In the genomic region with DNA sequence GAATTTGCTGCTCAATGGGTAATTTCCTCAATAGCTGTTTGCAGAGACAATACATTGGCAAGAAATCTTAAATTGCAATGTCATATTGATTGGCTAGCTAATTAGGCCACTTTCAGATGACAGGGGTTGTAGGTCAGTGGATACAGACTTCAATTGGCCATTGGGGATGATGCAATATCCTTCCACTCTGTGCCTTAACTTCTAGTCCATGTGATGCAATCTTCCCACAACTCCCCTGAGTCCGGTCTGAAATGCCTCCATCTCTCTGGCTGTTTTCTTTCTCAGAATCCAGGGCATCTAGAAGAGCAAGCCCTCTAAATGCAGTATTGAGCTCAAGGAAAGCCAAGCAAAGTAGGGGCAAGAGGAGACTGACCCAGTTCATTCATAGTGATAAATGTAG, we compare ENCODE assay signal across 18 mouse cellular contexts.
DNase-seq lines count a peak whose midpoint lies in the region; ATAC-seq and TF ChIP-seq lines count a peak whose summit lies in the region.
"Had no signal": no experiment of that assay in that cellular context is flagged by ENCODE, and none has a peak within 500 bp of the region (broad histone marks: within the 10 kb centered on the region; RNA-seq: fewer than 3 reads in every experiment).

No protein-coding gene starts in this region.

- 73% methylated on average over 1 of the region's 1 CpGs for WGBS in heart, embryonic 10.5 days
- 72% methylated on average over 1 of the region's 1 CpGs for WGBS in heart, embryonic 12.5 days

- H3K9me3 ChIP-seq in heart, embryonic 10.5 days, result no peaks in the 10 kb centered on the region
- H3K9me3 ChIP-seq in heart, embryonic 12.5 days (replicated peaks), result 0 out of 2 replicates have a peak, but pooled peaks cover 2% of the 10 kb centered on the region
- H3K9me3 ChIP-seq: embryonic facial prominence, embryonic 15.5 days; forebrain, embryonic 13.5 days; hindbrain, embryonic 10.5 days; limb, embryonic 15.5 days; midbrain, embryonic 15.5 days had no signal

- H3K27ac ChIP-seq in heart, embryonic 10.5 days, result no peak overlapping the region
- peak overlapping the region; percentile 25 for H3K27ac ChIP-seq in heart, embryonic 12.5 days (ENCODE audit: poor library complexity, severe bottlenecking)
- H3K27ac ChIP-seq: embryonic facial prominence, embryonic 15.5 days; forebrain, embryonic 13.5 days; hindbrain, embryonic 10.5 days; kidney, postnatal 0 days; limb, embryonic 15.5 days; macrophage; midbrain, embryonic 15.5 days had no signal

- DNase-seq in heart, adult 18-20 months, result peak; percentile 78 to 83
- DNase-seq in heart, embryonic 10.5 days (ENCODE audit: low spot score), result no peak
- DNase-seq in Muller cell, postnatal 12 days (ENCODE audit: inconsistent ontology term), result peak; percentile 9
- DNase-seq in left cerebral cortex, adult 8-10 months (ENCODE audit: low spot score in 2 of 2), result no peak
- no peak for DNase-seq in kidney, postnatal 4 days
- DNase-seq: cerebellum, adult 9-10 months; lung, embryonic 14.5 days; right cerebral cortex, postnatal 25 days had no signal

- no peaks in the 10 kb centered on the region for H3K27me3 ChIP-seq in heart, embryonic 10.5 days (ENCODE audit: insufficient read depth, poor library complexity, severe bottlenecking)
- H3K27me3 ChIP-seq in heart, embryonic 12.5 days (replicated peaks), result no peaks in the 10 kb centered on the region
- H3K27me3 ChIP-seq in myocyte (ENCODE audit: control insufficient read depth, insufficient read depth, insufficient read length), result no peaks in the 10 kb centered on the region
- H3K27me3 ChIP-seq: embryonic facial prominence, embryonic 15.5 days; forebrain, embryonic 13.5 days; limb, embryonic 15.5 days; midbrain, embryonic 15.5 days; Patski had no signal

- no peaks in the 10 kb centered on the region for H3K36me3 ChIP-seq in heart, embryonic 10.5 days
- no peaks in the 10 kb centered on the region for H3K36me3 ChIP-seq in heart, embryonic 12.5 days
- no peaks in the 10 kb centered on the region for H3K36me3 ChIP-seq in myocyte (ENCODE audit: control insufficient read depth, insufficient read depth)
- H3K36me3 ChIP-seq: embryonic facial prominence, embryonic 15.5 days; hindbrain, embryonic 10.5 days; limb, embryonic 15.5 days; midbrain, embryonic 15.5 days had no signal

- H3K4me2 ChIP-seq in heart, embryonic 12.5 days, result no peak overlapping the region
- peak overlapping the region; percentile 55 for H3K4me2 ChIP-seq in myocyte (ENCODE audit: low read depth)
- H3K4me2 ChIP-seq: embryonic facial prominence, embryonic 15.5 days; forebrain, embryonic 13.5 days; limb, embryonic 15.5 days; lung, embryonic 14.5 days; midbrain, embryonic 15.5 days had no signal

- no peak for TF ChIP-seq POLR2A in myocyte (IDR thresholded peaks at IDR 0.05; ENCODE audit: insufficient read length, low read depth)

- H3K9ac ChIP-seq in heart, embryonic 12.5 days, result no peak overlapping the region
- H3K9ac ChIP-seq: embryonic facial prominence, embryonic 15.5 days; forebrain, embryonic 13.5 days; limb, embryonic 15.5 days; lung, embryonic 14.5 days; midbrain, embryonic 15.5 days had no signal

- ATAC-seq in heart, embryonic 12.5 days (ENCODE audit: insufficient number of reproducible peaks, low FRiP score), result no peak
- ATAC-seq: forebrain, embryonic 13.5 days; midbrain, embryonic 15.5 days; Patski had no signal

- H3K4me1 ChIP-seq in heart, embryonic 10.5 days, result no peaks in the 10 kb centered on the region
- H3K4me1 ChIP-seq in heart, embryonic 12.5 days (replicated peaks), result no peaks in the 10 kb centered on the region
- H3K4me1 ChIP-seq: embryonic facial prominence, embryonic 15.5 days; forebrain, embryonic 13.5 days; hindbrain, embryonic 10.5 days; limb, embryonic 15.5 days; midbrain, embryonic 15.5 days had no signal

- no peaks in the 10 kb centered on the region for H3K79me2 ChIP-seq in myocyte (ENCODE audit: control insufficient read depth, insufficient read depth)

- no peak overlapping the region for H3ac ChIP-seq in myocyte (ENCODE audit: control insufficient read depth, insufficient read length)

- H3K4me3 ChIP-seq in heart, embryonic 10.5 days, result no peak overlapping the region
- no peak overlapping the region for H3K4me3 ChIP-seq in heart, embryonic 12.5 days
- no peak overlapping the region for H3K4me3 ChIP-seq in myocyte
- H3K4me3 ChIP-seq: embryonic facial prominence, embryonic 15.5 days; forebrain, embryonic 13.5 days; hindbrain, embryonic 10.5 days; limb, embryonic 15.5 days; midbrain, embryonic 15.5 days had no signal

TF ChIP-seq in myocyte, 11 proteins besides CTCF, POLR2A, EP300 and RAD21:
- no peak for TF ChIP-seq TCF12 (IDR thresholded peaks at IDR 0.05; ENCODE audit: insufficient read depth, poor library complexity, severe bottlenecking)
- peak; percentile 99 for TF ChIP-seq CEBPB (IDR thresholded peaks at IDR 0.05; ENCODE audit: insufficient read depth, poor library complexity, severe bottlenecking)

Comparison
In these comparisons a context has a peak if more than half of its experiments do, and no peak if none do; other contexts are left out.
1. DNase-seq: peak in heart, adult 18-20 months (2 of 2) and Muller cell, postnatal 12 days (single experiment); none in heart, embryonic 10.5 days (single experiment), left cerebral cortex, adult 8-10 months (0 of 2) and kidney, postnatal 4 days (0 of 2).